Mouse (Mus musculus): ENCODE data around the gene Lmod2. TPM values are rescaled to one million over a fixed set of nuclear protein-coding genes. Genes with fewer than 3 reads are reported as not detected.

The Lmod2 gene
- polyA plus RNA-seq, 1 experiment from 2014 or later = 0.09 TPM

DNA sequence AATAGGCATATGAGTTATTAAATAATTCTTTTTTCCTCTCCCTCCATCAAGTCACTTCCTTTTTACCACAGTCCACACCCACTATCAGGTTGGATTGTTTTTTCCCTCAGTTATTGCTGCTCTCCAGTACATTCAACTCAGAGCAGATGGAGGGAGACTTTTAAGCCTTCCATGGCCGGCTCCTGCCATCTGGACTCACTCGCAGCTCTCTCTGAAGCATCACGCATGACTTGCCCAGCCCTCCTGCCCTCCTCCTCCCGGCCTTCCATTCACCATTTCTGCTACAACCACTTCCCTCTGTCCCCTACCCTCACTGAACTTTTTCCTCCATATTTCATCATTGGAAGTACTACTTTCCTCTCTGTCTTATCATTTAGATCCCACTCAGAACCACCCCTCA, 19.2 kb downstream of the Lmod2 start:
- Histone ChIP-seq H3K27ac (no peak overlapping the region), H3K9me3 (replicated peaks) (no peaks in the 10 kb centered on the region), H3K4me3 (replicated peaks) (no peak overlapping the region), H3K4me1 (replicated peaks) (no peaks in the 10 kb centered on the region), H3K27me3 (no peaks in the 10 kb centered on the region), H3K9ac (no peak overlapping the region), H3K36me3 (peaks cover 54% of the 10 kb centered on the region), H3K4me2 (no peak overlapping the region)
- DNase-seq (no peak), ATAC-seq (ENCODE audit: low read depth) (no peak)
- WGBS (ENCODE audit: insufficient replicate concordance) = 88% methylated on average over 4 of the region's 4 CpGs

DNA sequence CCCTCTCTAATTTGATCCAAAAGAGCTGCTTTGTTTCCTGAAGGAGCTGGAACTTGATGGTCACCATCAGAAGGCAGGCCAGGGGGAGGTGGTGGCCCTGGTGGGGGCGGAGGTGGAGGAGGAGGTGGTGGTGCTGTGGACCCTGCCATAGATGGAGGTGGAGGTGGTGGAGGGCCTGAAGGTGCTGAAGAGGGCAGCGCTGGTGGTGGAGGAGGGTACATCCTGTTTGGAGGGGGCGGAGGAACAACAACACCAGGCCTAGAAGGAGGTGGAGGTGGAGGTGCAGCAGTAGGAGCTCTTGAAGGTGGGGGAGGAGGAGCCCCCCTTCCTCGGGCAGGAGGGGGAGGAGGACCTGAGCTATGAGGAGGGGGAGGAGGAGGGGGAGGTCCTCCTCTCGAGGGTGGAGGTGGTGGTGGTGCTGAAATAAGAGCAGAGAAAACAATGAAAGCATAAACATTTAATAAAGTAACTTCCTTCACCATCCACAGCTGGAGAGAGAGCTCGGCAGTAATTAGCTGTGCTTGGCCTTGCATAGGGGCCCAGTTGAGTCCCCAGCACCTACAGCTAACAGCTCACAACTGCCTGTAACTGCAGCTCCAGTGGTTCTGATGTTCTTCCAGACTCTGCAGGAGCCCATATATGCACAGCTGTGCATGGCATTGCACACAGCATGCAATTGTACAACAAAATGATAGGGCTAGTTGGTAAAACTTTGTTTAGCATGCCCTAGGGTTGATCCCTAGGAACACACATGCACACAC, 21.9 kb downstream of the Lmod2 start:
- ATAC-seq (ENCODE audit: low read depth) = no peak
- Histone ChIP-seq H3K4me2 (no peak overlapping the region), H3K4me3 (replicated peaks) (no peak overlapping the region), H3K9ac (no peak overlapping the region), H3K4me1 (replicated peaks) (no peaks in the 10 kb centered on the region), H3K36me3 (peaks cover 50% of the 10 kb centered on the region), H3K27ac (no peak overlapping the region), H3K9me3 (replicated peaks) (no peaks in the 10 kb centered on the region), H3K27me3 (no peaks in the 10 kb centered on the region)
- DNase-seq = no peak
- 69% methylated on average over 6 of the region's 6 CpGs for WGBS (ENCODE audit: insufficient replicate concordance)

DNA sequence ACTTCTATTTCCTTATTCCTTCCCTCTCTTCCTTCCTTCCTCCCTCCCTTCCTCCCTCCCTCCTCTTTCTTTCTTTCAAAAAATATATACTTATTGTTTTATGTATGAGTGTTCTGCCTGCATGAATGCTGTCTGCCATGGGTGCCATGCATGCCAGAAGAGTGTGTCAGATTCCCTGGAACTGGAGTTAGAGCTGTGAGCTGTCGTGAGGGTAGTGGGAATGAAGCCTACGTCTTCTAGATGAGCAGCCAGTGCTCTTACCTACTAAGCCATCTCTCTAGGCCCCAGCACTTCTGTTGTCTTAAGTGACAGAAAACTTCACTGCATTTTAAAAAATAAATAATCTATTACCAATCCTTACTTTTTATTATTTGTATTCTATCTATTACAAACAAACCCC, 23.4 kb downstream of the Lmod2 start:
- Histone ChIP-seq H3K4me1 (replicated peaks) (no peaks in the 10 kb centered on the region), H3K9me3 (replicated peaks) (no peaks in the 10 kb centered on the region), H3K4me2 (no peak overlapping the region), H3K36me3 (peaks cover 49% of the 10 kb centered on the region), H3K27me3 (no peaks in the 10 kb centered on the region), H3K9ac (no peak overlapping the region), H3K27ac (no peak overlapping the region), H3K4me3 (replicated peaks) (no peak overlapping the region)
- ATAC-seq (ENCODE audit: low read depth) (no peak), DNase-seq (no peak)
- 77% methylated on average over 2 of the region's 2 CpGs for WGBS (ENCODE audit: insufficient replicate concordance)

DNA sequence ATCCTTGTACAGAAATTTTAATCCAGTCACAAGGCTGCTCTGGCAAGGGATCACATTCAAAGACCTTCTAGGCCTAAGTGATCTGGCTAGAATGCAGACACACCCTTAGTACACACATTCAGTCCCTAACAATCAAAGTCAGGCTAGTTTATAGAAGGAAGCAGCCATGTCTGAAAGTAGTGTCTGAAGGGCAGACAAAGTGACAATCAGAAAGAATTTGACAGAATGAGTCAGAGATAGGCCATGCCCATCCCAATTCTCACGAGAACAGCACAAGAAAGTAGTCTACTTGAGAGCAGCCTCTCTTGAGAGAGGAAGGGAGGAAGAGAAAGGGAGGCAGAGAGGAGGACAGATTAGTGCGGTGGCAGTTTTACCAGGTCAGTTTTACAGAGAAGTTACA, 24.5 kb downstream of the Lmod2 start:
- ATAC-seq (ENCODE audit: low read depth) (no peak), DNase-seq (no peak)
- Histone ChIP-seq H3K4me3 (replicated peaks) (no peak overlapping the region), H3K4me2 (no peak overlapping the region), H3K4me1 (replicated peaks) (no peaks in the 10 kb centered on the region), H3K9ac (no peak overlapping the region), H3K27ac (no peak overlapping the region), H3K27me3 (no peaks in the 10 kb centered on the region), H3K36me3 (peaks cover 47% of the 10 kb centered on the region), H3K9me3 (replicated peaks) (no peaks in the 10 kb centered on the region)
- WGBS (ENCODE audit: insufficient replicate concordance) = 74% methylated on average over 2 of the region's 2 CpGs

DNA sequence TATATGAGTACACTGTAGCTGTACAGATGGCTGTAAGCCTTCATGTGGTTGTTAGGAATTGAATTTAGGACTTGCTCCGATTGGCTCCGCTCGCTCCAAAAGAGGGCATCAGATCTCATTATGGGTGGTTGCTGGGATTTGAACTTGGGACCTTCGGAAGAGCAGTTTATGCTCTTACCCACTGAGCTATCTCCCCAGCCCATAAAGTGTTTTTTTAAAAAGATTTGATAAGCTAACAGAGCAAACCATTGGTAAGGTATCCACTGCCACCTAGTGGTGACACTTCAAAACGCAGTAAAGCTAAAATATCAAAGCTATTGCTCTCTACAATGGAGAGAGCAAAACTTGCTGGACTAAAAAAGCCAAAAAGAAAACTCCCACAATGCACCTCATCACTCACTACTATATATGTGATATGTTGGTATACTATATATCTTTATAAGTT, 30.0 kb downstream of the Lmod2 start:
- Histone ChIP-seq H3K4me3 (replicated peaks) (no peak overlapping the region), H3K27ac (no peak overlapping the region), H3K4me1 (replicated peaks) (0 out of 2 replicates have a peak, but pooled peaks cover 4% of the 10 kb centered on the region), H3K4me2 (no peak overlapping the region), H3K27me3 (no peaks in the 10 kb centered on the region), H3K9me3 (replicated peaks) (no peaks in the 10 kb centered on the region), H3K36me3 (peaks cover 26% of the 10 kb centered on the region), H3K9ac (no peak overlapping the region)
- DNase-seq (peak; percentile 34), ATAC-seq (ENCODE audit: low read depth) (peak; percentile 70)
- WGBS (ENCODE audit: insufficient replicate concordance) = 57% methylated on average over 5 of the region's 5 CpGs

DNA sequence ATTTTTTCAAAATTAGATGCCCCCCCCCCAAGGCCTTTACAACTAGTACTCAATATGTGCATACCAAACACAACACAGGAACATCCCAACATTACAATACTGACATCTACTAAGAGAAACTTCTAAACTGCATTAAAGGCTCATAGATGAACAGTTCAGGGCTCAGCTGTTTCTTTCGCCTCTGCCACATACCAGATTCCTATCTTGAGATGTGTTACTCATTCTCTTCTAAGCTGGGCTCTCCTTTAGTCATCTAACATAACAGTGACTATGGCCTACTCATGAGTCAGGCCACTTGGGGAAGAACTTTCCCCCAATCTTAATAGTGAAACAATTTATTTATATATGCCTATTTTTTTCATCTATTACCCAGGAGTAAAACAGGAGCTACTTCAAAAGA, 30.9 kb downstream of the Lmod2 start:
- ATAC-seq (ENCODE audit: low read depth) = no peak
- DNase-seq = no peak
- H3K4me3 ChIP-seq (replicated peaks) = no peak overlapping the region
- no peaks in the 10 kb centered on the region for H3K9me3 ChIP-seq (replicated peaks)
- H3K4me1 ChIP-seq (replicated peaks) = peaks cover 7% of the 10 kb centered on the region; the same call in 1 of the 2 replicates
- no peaks in the 10 kb centered on the region for H3K27me3 ChIP-seq
- H3K4me2 ChIP-seq = no peak overlapping the region
- H3K36me3 ChIP-seq = peaks cover 35% of the 10 kb centered on the region
- WGBS (ENCODE audit: insufficient replicate concordance) = 66% methylated on average over 1 of the region's 1 CpGs
- no peak overlapping the region for H3K27ac ChIP-seq
- no peak overlapping the region for H3K9ac ChIP-seq

DNA sequence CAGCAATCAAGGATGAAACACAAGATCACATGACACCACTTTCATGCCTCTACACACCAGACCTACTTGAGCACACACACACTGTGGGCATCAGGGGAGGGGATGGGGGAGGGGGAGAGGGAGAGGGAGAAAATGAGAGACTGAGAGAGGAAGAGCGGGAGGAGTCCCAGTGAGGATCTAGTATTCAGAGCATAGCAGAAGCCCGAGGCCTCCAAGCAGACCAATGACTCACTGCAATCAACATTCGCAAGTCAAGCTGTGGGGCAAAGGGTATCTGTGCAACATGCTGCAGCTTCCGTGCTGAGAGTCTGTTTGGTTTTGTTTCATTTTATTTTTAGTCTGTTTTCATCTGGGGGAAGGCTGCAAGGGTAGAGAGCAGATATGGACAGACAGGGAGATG, 34.5 kb downstream of the Lmod2 start:
- Histone ChIP-seq H3K27me3 (no peaks in the 10 kb centered on the region), H3K4me2 (no peak overlapping the region), H3K4me1 (replicated peaks) (peaks cover 7% of the 10 kb centered on the region; the same call in 1 of the 2 replicates), H3K9me3 (replicated peaks) (no peaks in the 10 kb centered on the region), H3K4me3 (replicated peaks) (no peak overlapping the region), H3K27ac (no peak overlapping the region), H3K36me3 (peaks cover 24% of the 10 kb centered on the region), H3K9ac (no peak overlapping the region)
- WGBS (ENCODE audit: insufficient replicate concordance) = 70% methylated on average over 4 of the region's 4 CpGs
- DNase-seq (no peak), ATAC-seq (ENCODE audit: low read depth) (peak; percentile 53)

DNA sequence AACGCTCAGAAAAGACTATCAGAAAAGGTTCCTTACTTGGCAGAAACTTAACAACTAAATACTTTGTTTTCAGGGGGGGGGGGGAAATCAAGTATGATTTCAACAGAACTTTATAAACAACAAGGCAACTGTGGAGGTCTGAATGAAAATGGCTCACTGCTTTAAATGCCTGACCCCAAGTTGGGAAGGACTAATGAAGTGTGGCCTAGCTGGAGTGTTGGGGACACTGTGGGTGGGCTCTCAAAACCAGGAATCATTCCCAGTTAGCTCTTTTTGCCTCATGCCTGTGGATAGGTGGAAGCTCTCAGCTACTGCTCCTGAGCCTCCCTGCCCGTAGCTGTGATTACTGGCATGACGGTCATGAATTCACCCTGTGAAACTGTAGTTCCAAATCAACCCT, 36.5 kb downstream of the Lmod2 start:
- H3K4me1 ChIP-seq (replicated peaks) = peaks cover 7% of the 10 kb centered on the region; the same call in 1 of the 2 replicates
- DNase-seq (no peak), ATAC-seq (ENCODE audit: low read depth) (no peak)
- H3K9ac ChIP-seq = no peak overlapping the region
- H3K27me3 ChIP-seq = no peaks in the 10 kb centered on the region
- WGBS (ENCODE audit: insufficient replicate concordance) = 81% methylated on average over 3 of the region's 3 CpGs
- no peak overlapping the region for H3K27ac ChIP-seq
- peaks cover 24% of the 10 kb centered on the region for H3K36me3 ChIP-seq
- no peak overlapping the region for H3K4me3 ChIP-seq (replicated peaks)
- H3K9me3 ChIP-seq (replicated peaks) = no peaks in the 10 kb centered on the region
- H3K4me2 ChIP-seq = no peak overlapping the region

DNA sequence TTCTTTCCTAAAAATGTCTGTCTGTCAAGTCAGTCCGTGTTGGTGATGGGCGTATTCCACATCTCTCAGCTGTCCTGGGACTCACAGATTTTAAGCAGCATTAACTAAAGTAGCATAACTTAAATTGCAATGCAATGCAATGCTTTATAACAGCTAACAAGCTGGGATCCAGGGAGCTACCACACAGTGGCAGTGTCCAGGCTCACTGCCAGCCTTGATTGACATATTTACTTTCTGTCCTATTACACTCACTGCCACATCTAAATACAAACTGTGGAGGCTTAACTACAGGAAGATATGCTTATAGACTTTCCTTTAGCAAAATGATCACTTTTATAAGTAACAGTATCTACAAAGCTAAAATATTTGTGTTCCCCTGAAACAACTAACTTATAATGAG, 38.3 kb downstream of the Lmod2 start:
- Histone ChIP-seq H3K9me3 (replicated peaks) (no peaks in the 10 kb centered on the region), H3K27ac (no peak overlapping the region), H3K4me2 (no peak overlapping the region), H3K9ac (no peak overlapping the region), H3K36me3 (peaks cover 24% of the 10 kb centered on the region), H3K27me3 (no peaks in the 10 kb centered on the region), H3K4me1 (replicated peaks) (peaks cover 7% of the 10 kb centered on the region; the same call in 1 of the 2 replicates), H3K4me3 (replicated peaks) (no peak overlapping the region)
- no peak for DNase-seq
- WGBS (ENCODE audit: insufficient replicate concordance) = 75% methylated on average over 2 of the region's 2 CpGs
- ATAC-seq (ENCODE audit: low read depth) = no peak

DNA sequence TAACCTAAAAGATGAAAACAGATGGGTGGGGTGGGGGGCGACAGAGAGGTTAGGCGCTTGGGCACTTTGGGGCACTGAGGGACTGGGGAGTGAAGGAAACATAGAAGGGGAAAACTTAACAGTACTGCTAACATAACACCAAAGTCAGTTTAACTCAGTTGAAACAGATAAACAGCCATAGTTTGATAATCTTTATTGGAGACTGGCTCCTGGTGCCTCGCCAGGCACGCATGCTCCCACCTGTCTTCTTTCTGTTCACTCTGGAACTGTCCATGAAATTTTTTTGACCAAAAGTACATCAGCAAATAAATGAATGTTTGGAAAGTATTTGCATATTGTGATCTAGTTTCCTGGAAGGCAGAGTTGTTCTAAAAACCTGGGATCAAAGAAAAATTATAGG, 43.7 kb downstream of the Lmod2 start:
- ATAC-seq (ENCODE audit: low read depth) (no peak), DNase-seq (no peak)
- Histone ChIP-seq H3K36me3 (0 out of 2 replicates have a peak, but pooled peaks cover 3% of the 10 kb centered on the region), H3K9ac (no peak overlapping the region), H3K9me3 (replicated peaks) (no peaks in the 10 kb centered on the region), H3K27ac (no peak overlapping the region), H3K4me1 (replicated peaks) (peaks cover 12% of the 10 kb centered on the region), H3K4me2 (no peak overlapping the region), H3K4me3 (replicated peaks) (no peak overlapping the region), H3K27me3 (no peaks in the 10 kb centered on the region)
- 71% methylated on average over 4 of the region's 4 CpGs for WGBS (ENCODE audit: insufficient replicate concordance)

DNA sequence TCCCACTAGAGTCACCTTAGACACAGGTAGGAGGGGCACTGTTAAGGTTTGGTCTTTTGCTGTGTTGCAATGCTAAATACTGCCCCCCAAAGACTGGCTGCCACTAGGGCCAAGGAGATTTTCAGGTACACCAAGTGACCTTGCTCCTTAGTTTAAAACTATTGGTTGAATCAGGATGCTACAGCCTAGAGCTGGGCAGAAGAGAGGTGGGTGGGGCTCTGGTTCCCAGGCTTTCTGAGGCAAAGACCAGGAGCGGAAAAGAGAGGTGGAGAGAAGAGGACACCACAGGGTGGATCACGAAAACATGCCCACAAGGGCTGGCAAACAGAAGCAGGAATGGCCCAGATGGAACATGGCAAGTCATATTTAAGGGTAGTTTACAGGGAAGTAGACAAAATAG, 44.6 kb downstream of the Lmod2 start:
- DNase-seq (no peak), ATAC-seq (ENCODE audit: low read depth) (no peak)
- Histone ChIP-seq H3K4me1 (replicated peaks) (peaks cover 17% of the 10 kb centered on the region), H3K9ac (no peak overlapping the region), H3K4me2 (no peak overlapping the region), H3K9me3 (replicated peaks) (no peaks in the 10 kb centered on the region), H3K36me3 (0 out of 2 replicates have a peak, but pooled peaks cover 3% of the 10 kb centered on the region), H3K27ac (no peak overlapping the region), H3K4me3 (replicated peaks) (no peak overlapping the region), H3K27me3 (no peaks in the 10 kb centered on the region)
- WGBS (ENCODE audit: insufficient replicate concordance) = 73% methylated on average over 2 of the region's 2 CpGs

DNA sequence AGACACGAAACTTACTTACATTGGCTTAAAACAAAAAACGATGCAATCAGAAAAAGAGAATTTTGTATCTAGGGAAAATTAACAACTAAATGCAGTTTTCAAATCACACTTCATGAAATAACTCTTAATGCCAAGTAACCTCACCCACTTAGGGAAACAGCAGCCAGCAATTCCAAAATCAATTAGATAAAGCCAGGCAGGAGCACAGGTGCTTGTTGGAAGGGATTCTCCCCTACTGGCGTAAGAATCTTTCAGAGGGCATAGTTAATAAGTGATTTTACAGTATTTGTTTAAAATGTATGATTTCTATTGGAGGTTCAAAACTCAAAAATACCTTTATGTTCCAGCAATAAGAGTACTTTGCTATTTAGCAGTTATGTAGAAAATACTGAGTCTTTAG, 45.4 kb downstream of the Lmod2 start:
- 84% methylated on average over 3 of the region's 3 CpGs for WGBS (ENCODE audit: insufficient replicate concordance)
- DNase-seq (no peak), ATAC-seq (ENCODE audit: low read depth) (no peak)

More for the DNA sequence above, 45.4 kb downstream of the Lmod2 start:
- Histone ChIP-seq H3K9me3 (replicated peaks) (no peaks in the 10 kb centered on the region), H3K27me3 (no peaks in the 10 kb centered on the region), H3K4me1 (replicated peaks) (peaks cover 24% of the 10 kb centered on the region), H3K27ac (no peak overlapping the region), H3K36me3 (0 out of 2 replicates have a peak, but pooled peaks cover 3% of the 10 kb centered on the region), H3K9ac (no peak overlapping the region), H3K4me3 (replicated peaks) (no peak overlapping the region), H3K4me2 (no peak overlapping the region)
